Mouse (Mus musculus): Measurements from ENCODE around the gene Pwp1. TPM values are rescaled to one million over a fixed set of nuclear protein-coding genes. Genes with fewer than 3 reads are reported as not detected.

Gene Pwp1
- 47.5 and 47.8 TPM in 2 replicates for polyA plus RNA-seq (2015; fragmentation: Nextera tagmentation; extraction: Ambion mirVana)

DNA sequence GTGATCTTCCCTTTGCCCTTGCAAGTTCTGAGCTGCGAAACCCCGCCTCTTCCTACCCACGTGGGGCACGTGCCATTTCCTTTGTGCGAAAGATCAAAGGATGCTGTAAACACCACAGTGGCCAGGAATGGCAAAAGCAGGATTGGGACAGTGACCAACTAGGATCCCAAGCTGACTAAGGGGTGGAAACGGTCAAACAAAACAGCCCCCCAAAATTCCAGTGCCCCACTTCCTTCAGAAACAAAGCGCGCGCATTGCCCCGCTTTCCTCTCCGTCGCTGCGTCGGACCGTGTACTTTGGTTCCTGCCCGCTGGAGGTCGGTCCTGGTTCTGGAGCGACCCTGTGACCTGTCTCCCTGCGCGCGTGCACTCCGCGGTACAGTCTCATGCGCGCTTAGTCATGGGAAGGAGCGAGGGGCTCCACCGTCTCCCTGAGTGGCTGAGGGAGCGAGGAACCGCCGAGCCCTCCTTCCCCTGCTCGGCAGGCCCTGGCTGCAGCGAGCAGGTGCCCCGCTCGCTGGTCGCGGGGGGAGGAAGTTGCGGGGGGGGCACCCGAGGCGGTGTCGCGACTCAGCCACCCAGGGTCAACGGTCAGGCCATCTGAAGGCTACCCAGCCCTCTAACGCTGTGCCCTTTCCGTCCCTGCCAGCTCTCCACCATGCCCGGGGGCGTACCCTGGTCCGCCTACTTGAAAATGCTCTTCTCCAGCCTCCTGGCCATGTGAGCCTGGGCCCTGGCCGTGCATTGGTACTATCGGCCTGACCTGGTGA lies at the start of gene Pwp1:
Gene Pwp1, plus strand, starts transcription at position 410 of the 769 bp plus-strand sequence.

DNA sequence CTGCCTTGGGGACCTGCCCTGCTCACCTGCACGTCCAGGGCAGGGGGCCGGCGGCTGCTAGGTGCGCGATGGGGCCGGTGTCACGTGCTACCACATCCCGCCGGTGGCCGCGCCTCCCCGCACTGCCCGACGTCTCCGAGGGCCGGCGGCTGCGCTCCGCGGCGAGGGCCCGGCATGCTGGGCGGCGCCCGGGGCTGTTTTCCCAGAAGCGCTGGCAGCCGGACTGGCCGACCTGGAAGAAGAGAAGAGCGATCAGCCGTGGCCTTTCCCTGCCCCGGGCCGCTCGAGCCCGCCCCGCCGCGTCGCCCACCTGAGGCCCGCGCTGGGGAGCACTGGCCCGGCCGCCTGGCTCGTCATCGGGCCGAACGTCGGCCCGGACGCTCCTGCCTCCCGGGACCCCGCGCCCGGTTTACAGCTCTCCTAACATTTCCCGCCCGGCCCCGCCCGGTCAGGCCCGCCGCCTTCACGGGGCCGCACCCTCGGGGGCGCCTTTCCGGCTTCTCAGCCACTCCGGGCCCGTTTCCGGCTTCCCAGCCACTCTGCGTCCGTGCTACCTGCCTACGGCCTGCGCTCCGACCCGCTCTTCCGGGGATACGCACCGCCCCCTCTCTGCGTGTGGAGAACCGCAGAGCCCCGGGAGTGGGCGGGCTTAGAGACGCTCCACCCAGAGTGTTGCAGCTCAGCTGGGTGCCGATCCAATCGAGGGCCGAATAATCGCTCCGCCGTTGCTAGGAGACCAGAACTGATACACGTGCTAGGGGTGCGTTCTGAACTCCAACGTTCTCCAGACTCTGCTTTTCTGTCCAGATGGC lies 87.4 kb downstream of the Pwp1 start, which contains the start of gene Prdm4:
Gene Prdm4, minus strand, starts transcription at position 645 of the 812 bp plus-strand sequence.

DNA sequence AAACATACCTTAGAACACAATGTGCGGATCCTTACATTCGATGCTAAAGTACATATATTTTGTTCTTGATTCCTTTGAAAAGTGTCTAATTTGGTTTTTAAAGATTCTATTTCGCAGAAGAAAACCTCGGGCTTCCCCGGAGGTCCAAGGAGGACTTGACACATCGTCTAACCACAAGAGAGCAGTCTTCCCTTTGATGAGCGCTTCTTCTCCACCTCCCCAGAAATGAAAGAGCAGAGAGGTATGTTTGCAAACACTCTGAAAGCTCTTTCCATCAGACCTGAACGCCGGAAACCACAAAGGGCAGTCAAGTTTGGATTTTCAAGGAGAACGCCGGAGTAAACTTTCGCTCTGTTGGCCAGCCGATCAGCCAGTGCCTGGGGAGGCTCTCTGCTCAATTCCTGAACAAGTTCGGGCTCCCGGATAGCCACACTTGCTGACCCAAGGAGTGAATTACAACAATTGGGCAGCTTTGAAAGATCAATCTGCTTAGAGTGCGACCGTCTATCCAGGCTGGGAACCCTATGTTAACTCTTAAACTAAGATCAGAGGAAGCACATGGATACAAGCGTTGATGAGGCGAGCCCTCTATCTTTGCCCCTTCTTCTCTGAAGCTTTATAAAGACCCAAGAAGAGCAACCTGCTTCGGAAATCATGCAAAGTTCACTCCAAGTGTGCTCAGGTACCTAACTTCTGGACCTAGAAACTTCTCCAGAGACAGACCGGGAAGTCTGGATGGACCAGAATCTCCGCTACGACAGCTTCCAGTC lies 98.6 kb downstream of the Pwp1 start, which contains the start of gene Ascl4:
Gene Ascl4, plus strand, starts transcription at position 6 of the 770 bp plus-strand sequence.

Other genes with a start within 250 kb of the Pwp1 start
- 14.1 and 14.4 TPM in 2 replicates for gene Prdm4, start 87.6 kb downstream of the Pwp1 start, polyA plus RNA-seq (2015; fragmentation: Nextera tagmentation; extraction: Ambion mirVana)
- 0.22 and 0.29 TPM in 2 replicates for gene Ascl4, start 98.2 kb downstream of the Pwp1 start, polyA plus RNA-seq (2015; fragmentation: Nextera tagmentation; extraction: Ambion mirVana)
- 136 and 138 TPM in 2 replicates for gene Rtcb, start 128.3 kb downstream of the Pwp1 start, polyA plus RNA-seq (2015; fragmentation: Nextera tagmentation; extraction: Ambion mirVana)
- 0.48 and 0.75 TPM in 2 replicates for gene Bpifc, start 182.4 kb downstream of the Pwp1 start, polyA plus RNA-seq (2015; fragmentation: Nextera tagmentation; extraction: Ambion mirVana)
- 32.6 and 36.2 TPM in 2 replicates for gene Fbxo7, start 192.5 kb downstream of the Pwp1 start, polyA plus RNA-seq (2015; fragmentation: Nextera tagmentation; extraction: Ambion mirVana)

Data from neural tube, postnatal 0 days (tissue).